Mouse (Mus musculus) heart, postnatal 36 days (tissue): ENCODE data around the gene Tbxa2r. TPM values are rescaled to one million over a fixed set of nuclear protein-coding genes. Genes with fewer than 3 reads are reported as not detected.

Experiments used
- DNase-seq, 2 experiments: peaks; one replicate each; pipeline ENCODE4 v3.0.0; 2021 to 2022
- intact Hi-C: fragments of 180-260 bp; cut with DNase I; formaldehyde crosslinking; loops from one replicate; pipeline ENCODE4 v1.15.1; 2025
- total RNA-seq, 2 experiments: library from RNA; stranded (reverse); gene quantifications; 2 replicates each; pipeline ENCODE4 v1.2.3; 2021

The Tbxa2r gene
- total RNA-seq: 1 to 10 TPM; 5.0 to 5.4 TPM

DNA sequence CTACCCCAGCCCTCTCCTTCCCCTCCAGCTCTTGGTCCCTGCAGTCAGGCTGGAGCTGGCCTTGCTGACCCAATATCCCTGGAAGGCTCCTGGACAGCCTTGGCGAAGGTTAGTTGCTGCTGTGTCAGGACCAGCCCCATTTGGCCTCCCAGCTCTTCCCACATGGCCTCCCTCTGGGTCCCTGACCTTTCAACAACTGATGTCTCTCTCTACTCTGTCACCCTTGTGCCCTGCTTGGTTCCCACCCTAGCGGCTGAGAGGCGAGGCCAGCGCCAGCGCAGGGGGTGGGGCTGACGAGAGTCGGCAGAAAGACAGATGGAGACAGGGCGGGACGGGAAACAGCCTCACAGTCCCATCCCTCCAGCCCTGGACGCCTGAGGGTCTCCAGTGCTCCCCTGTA, at the start of gene Tbxa2r:
Gene Tbxa2r (plus strand): TSS at position 346 of the 400 bp plus-strand sequence.
- intact Hi-C loops: no loop called here
- DNase-seq: peak; percentile 62 to 71

DNA sequence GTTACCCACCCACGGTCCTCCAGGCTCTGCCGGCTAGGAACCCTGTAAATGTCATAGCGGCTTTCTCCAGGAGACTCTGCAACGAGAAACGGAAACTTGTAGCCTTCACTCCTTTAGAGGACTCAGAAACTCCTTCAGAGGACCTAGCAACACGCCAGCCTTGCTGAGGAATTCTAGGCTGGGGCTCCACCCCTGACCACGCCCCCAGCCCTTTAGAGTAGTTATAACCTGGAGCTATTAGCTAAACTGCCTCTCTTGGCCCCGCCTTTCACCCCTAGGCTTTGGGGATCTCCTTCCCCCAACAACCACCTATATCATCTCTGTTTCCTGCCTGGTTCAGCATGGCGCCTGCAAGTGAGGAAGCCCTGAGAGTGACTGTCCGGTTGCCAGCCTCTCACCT, 49.0 kb upstream of the Tbxa2r start:
- DNase-seq: no peak
- intact Hi-C loops: no loop called here

DNA sequence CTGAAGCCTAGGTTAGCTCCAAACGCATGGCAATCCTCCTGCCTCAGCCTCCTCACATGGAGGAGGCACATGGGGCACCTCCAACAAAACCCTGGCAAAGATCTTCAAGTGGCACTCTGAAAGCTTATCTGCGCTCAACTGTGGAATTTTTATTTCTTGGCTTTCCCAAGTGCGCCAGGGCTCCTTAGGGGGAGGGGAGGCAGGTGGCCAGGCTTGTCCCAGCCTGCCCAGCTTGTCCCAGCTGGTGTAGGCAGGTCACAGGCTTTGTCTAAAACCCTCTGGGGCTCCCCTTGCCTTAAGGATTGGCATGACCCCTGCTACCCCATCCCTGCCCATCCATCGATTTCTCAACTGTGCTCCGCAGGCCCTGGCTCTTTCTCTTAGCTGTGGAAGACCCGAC, 44.3 kb upstream of the Tbxa2r start:
- intact Hi-C loops: no loop called here
- DNase-seq: no peak

DNA sequence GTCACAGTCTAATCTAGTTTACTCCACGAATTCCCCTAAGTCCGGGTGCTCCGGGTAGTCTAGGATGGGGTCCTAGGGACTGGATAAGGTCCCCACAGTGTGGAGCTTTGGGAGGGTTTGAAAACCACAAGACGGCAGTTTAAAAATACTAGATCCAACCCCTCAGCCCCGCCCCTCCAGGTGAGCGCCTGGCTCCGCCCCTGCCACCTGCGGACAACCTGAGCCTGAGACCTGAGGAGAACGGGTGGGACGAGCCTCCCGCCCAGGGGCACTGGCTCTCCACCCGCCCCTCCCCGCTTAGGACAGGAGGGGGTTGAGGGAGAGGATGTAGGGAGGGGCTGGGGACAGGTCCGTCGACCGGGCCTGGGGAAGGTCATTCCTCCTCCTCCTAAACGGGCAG, 43.8 kb upstream of the Tbxa2r start:
- intact Hi-C loops: no loop called here
- DNase-seq: no peak

DNA sequence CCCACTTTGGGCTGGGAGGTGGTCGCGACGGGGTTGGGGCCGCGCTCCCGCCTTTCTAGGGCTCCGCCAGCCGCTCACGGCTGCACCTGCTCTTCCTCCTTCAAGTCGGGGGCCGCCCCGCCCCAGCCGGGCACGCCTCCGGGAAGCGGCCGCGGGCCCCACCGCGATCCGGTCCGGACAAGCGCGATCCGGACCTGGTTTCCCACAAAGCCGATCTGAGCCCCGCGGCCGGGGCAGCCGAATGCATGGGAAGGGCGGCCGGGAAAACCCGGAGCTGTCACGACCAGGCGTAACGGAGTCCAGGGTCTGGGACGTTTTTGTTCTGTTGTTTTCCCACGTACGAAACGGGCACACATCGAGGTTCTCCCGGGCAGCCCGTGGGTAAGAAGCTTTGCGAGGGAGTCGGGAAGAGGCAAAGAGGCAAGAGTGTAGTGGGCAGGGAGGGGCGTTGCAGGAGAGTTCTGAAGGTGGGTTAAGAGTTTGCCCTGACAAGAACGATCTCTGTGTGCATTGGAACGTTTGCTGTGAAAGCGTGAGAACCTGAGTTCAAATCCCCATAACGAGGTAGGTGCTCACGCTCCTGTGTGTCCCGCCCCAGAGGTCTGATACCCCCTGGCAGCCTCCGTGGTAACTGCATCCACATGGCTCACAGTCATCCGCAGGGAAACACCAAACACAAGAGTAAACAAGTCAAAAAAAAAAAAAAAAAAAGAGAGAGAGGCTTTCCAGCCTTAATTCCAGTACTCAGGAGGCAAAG, 42.7 kb upstream of the Tbxa2r start:
- peak; percentile 91 to 97 for DNase-seq
- intact Hi-C loops: no loop called here

DNA sequence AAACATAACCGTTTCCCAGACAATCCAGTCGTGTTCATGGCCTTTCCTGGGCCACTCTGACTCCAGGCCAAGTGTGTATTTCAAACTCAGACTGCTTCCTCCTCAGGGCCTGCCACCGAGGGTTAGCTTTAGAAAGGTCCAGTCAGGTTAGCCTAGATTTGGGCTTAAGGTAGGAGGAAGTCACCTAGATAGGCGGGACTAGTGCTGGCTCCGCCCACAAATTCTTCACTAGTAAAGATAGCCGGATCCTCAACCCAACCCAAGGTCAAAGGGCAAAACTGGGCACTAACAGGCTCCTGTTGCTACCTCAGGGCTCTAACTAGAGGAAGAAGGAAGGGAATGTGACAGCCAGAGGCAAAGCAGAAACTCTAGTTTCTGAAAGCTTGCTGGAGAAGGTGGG, 41.9 kb upstream of the Tbxa2r start:
- no peak for DNase-seq
- intact Hi-C loops: no loop called here

DNA sequence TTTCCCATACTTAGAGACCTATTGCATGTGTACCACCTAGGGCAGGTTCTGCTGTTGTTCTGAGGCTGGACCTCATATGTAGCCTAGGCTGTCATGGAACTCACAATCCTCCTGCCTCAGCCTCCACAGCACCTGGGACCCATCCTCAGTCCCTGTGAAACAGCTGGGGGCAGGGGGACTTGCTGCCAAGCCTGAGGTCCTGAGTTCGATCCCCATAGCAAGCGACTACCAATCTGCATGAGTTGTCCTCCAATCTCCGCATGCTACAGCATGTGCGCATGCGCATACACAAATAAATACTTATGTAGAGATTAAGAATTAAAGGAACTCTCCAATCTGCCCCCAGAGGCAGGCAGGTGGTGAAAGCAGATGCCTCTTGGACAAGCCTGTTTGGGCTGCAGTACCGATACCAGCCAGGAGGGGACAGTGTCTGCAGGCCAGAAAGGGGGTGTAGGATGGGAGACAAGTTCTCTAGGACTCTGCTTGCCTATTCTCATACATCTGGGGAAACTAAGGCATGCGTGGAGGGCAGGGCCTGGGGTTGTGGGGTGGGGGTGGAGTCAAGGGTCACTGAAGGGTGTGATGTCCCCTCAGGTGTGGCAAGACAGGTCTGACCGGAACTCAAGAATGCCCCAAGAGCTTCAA, 40.9 kb upstream of the Tbxa2r start:
- peak; percentile 52 to 70 for DNase-seq
- intact Hi-C loops: loop anchor here (1.0 to 2.0 kb wide), 3 partner anchors 53 to 163 kb away; no protein-coding TSS in a partner anchor

DNA sequence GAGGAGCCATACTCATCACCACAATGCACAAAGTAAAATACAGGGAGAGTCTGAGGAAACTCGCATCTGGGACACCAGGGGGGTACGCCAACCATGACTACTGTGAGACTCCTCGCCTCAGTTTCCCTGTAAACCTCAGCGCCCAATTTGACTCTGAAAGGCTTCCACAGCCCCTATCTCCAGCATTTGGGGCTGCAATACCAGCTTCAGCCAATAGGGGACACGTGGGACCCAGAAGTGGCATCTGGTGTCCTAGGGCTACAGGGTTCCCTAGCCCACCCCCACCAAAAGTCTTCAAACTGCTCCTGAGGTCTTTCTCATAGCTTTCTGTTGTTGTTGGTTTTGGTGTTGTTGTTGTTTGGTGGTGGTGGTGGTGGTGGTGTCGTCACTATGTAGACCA, 39.9 kb upstream of the Tbxa2r start:
- intact Hi-C loops: loop anchor here (1.0 to 2.0 kb wide), 3 partner anchors 52 to 162 kb away; no protein-coding TSS in a partner anchor

DNA sequence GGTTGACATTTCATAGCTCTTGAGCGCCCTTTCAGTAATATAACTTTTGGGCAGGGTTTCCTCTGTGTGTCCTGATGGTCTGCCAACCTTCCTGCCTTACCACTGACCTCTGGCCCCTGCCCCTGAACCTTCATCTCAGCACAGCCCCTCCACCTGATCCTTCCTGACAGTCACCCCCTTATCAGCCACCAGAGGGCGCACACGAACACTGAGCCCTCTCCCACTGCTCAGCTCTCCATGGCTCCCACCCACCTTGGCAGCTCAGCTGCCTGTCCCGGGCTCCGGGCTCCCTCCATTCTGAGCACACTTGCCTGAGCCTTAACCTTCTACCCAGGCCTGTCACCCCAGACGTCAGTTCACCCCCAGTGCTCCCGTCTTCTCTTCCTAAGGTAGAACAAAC, 39.3 kb upstream of the Tbxa2r start:
- intact Hi-C loops: loop anchor here (1.0 to 2.0 kb wide), 3 partner anchors 16 to 64 kb away; no protein-coding TSS in a partner anchor
- DNase-seq: peak; percentile 69 to 73

More for the DNA sequence above, 39.9 kb upstream of the Tbxa2r start:
- peak; percentile 40 to 66 for DNase-seq

DNA sequence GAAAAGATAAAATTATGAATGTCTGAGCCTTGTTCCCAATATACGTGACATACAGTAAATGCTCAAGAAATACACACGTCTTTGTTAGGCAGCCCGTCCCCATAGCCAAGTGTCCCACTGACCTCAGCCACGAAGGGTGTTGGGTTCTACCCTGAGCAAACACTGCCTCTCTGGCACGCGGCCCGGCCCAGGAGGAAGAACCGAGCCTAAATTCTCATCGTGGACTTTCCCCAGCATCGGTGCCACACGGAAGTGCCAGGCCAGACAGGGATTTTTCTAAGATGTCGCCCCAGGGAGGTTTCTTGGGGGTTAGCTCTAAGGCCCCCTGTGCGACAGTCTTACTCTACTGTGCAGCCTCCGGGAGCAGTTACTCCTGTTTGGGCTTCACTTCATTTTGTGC, 38.7 kb upstream of the Tbxa2r start:
- no peak for DNase-seq
- intact Hi-C loops: loop anchor here (1.0 to 2.0 kb wide), 3 partner anchors 15 to 63 kb away; no protein-coding TSS in a partner anchor

DNA sequence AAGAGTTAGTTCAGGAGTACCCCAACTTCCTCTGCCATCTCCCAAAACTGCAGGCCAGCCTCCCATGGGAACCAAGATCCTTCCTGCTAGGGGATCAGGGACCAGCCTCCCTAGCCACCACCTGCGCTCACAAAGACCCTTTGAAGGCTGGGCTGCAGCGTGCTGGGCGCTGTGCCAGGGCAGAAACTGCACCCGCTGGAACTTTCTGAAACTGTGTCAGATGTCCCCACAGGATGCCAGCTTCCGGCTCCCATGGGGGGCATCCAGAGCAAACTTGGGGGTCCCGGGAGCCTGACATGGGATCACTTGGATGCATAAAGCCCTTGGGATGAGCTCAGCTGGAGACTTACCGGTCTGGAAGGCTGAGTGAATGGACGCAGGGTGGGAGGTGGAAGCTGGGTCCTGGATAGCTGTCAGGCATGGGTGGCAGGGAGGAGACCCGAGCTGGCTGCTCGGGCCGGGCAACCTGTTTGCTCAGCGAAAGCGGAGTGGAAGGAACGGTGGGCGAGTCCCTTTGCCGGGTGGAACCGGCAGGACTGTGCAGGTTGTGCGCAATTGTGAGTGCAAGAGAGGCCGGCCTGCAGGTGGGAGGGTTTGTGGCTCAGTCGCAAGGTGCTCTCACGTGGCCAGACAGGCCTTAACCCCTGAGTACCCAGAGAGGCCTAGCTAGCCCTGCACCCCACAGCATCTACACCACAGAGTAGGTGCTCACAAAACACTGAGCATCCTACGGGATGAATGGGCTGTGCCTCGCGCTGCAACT, 37.7 kb upstream of the Tbxa2r start:
- intact Hi-C loops: no loop called here
- no peak for DNase-seq

DNA sequence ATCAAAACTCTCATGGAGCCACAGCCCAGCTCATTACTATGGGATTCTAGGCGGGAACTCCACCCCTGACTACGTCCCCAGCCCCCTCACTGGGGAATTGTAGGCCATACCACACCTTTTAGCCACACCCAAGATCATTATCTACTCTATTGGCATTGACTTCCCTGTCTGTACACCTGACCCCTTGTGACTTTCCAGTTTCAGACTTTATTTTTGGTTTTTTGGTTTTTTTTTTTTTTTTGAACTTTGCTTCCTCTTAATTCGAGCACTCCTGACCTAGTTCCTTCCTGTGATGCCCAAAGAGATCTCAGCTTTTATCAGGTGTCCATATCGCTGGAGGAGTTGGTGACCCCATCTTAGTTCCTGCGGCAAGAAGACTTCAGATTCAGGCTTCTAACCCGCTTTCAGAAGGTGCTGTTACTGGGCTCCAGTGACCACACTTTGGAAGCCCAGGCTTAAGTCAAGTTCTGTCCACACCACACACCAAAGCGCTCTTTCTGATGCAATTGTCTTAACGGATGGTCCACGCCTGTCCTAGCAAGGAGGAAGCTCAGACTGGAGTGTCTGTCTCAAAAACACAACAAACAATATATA, 36.9 kb upstream of the Tbxa2r start, which contains the start of gene Tjp3:
Gene Tjp3 (minus strand): TSS at position 71 of the 594 bp plus-strand sequence.
- no peak for DNase-seq
- intact Hi-C loops: loop anchor here (2.0 kb wide), 1 partner anchor 27 kb away; no protein-coding TSS in a partner anchor

DNA sequence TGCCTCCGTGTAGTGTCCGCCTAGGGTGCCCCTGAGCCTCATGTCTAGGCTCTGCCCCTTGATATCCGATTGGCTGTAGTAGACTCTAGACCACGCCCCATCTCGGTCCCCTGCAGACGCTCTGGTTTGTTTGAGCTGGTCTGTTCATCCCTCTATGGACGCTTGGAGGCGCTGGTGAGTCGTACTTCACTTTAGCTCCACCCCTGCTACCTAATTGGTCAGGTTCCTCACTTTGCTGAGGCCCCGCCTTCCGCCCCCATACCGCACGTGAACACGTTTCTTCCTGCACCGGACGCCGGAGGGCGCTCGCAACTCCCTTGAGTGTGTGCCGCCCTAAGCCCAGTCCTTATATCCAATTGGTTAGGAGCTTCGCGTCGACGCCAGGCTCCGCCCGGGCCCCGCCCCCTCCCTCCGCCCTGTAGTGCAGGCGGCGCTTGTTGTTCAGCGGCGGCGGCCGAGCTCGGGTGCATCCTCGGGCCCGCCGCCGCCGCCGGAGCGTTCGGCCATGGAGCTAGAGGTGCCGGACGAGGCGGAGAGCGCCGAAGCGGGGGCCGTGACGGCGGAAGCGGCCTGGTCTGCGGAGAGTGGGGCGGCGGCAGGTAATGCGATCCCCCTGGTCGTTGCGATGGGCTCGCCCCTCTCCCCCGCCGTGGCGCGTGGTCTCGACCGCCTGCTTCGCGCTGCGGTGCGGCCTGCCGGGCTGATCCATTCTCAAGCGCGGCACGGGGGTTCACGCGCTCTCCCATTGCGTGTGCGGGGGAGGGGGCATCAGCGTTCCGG, 35.8 kb upstream of the Tbxa2r start, which contains the start of gene Pip5k1c:
Gene Pip5k1c (plus strand): TSS at position 410 of the 780 bp plus-strand sequence.
- intact Hi-C loops: loop anchor here (2.0 kb wide), 1 partner anchor 26 kb away; no protein-coding TSS in a partner anchor
- peak; percentile 98 for DNase-seq

DNA sequence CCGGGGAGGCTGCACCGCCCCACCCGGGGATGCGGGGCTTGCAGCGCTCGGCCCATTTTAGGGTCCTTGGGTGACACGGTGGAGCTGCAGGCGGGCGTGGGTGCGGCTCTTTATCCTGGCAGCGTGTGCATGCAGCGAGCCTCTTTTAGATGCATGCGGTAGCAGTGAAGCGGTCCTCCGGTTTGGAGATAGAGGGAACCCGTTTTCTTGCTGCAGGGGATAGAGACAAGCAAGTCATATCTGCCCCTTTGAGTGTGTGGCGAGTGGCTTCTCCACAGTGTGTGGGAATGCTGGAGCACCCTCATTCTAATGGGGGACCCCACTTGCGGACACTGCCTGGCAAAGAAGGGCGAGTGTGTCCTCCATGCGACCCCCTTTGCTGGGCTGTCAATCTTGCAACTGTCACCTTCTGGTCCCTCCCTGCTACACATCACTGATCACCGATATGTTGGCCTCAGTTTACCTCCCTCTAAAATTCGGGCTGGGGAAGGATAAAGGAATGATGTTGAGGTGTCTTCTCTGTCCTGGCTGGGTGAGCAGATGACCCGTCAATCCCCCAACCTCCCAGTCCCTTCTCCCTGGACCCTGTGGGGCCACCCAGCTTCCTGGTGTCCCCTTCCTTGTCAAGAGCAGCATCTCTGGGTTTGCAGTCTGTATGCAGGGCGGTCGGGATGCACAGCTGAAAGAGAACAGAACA, 35.0 kb upstream of the Tbxa2r start:
- intact Hi-C loops: loop anchor here (2.0 kb wide), 1 partner anchor 25 kb away; no protein-coding TSS in a partner anchor
- no peak for DNase-seq

DNA sequence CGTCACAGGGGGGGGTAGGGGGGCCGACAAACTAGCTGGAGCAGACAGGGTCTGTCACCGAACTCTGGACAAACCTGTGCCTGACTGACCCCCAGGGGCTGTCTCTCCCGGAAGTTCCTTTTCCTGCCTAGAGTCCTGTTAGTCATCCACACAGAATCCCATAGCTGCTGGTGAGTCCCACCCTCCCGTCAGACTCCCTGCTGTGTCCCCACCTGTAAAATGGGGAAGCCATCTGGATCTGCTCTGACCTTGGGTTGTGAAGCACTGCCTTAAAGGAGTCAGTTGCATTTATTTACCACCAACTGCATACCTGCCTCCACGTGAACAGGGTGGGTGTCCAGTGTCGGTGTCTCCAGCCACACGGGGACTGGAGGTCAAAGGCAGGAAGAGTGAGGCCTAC, 34.1 kb upstream of the Tbxa2r start:
- intact Hi-C loops: no loop called here
- DNase-seq: no peak

DNA sequence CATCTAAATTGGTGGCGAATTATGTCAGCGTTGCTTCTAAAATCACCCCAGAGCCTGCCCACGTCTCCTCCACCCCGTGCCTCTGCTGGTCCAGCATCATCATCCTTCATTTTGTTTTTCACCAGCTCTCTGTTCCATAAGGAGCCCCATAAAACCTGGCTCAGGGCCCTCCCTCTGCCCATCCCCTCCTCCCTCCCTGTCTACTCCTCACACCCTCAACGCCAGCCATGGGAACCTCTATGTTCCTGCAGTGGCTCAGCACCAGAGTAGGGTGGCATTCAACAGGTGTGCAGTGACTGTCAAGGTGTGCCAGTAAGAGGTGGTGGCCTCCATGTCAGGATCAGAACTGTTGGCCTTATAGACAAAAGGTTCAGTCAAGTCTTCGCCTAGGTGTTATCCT, 33.3 kb upstream of the Tbxa2r start:
- intact Hi-C loops: no loop called here
- DNase-seq: no peak

DNA sequence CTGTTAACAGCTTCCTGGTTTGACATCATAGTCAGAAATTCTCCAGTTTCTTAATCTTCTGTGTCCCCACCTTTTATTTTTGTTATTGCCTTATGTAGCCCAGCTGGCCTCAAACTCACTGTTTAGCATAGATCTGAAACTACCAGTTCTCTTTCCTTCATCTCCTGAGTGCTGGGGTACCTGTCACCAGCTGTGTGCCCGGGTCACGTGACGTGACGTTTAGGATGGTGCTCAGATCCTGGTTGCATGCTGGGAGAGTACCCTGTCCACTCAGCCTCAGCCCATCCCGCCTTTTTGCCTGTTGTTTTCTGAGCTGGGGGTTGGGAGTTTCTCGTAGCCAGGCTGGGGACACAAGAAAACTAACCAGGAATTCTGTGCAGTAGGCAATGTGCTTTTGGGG, 31.3 kb upstream of the Tbxa2r start:
- DNase-seq: no peak
- intact Hi-C loops: no loop called here

DNA sequence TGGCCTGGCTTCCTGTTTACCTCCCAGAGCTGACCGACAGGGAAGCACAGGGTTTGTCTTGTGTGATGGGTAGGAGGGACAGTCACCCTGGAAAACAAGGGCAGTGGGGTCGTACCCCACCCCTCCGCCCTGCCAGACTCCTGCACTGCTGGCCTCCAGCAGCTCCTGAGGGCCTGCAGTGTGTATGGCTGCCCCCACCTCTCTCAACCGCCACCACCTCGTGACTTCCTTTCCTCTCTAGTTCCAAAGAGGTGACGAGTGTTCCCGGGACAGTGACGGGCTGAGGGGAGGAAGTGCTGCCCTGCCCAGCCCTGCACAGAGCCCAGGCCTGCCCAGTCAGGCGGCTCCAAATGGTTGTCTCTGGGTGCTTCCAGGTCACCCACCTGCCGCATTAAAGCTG, 30.7 kb upstream of the Tbxa2r start:
- DNase-seq: peak; percentile 62 to 72
- intact Hi-C loops: no loop called here
